Mouse (Mus musculus) C2C12 (cell line): ENCODE measurements around the gene Slc39a11. TPM values are rescaled to one million over a fixed set of nuclear protein-coding genes. Genes with fewer than 3 reads are reported as not detected.

Experiments
- H3K27me3 ChIP-seq: one replicate; pipeline ENCODE4 v1.6.1; 2011; ENCODE audit not compliant: control insufficient read depth, insufficient read depth, insufficient read length
- H3K36me3 ChIP-seq: one replicate; pipeline ENCODE4 v1.6.1; 2011; ENCODE audit not compliant: control insufficient read depth, insufficient read depth
- H3K4me3 ChIP-seq: one replicate; pipeline ENCODE4 v1.5.1; 2011; ENCODE audit warnings: mild to moderate bottlenecking, control low read depth; ENCODE audit not compliant: poor library complexity, insufficient read depth, severe bottlenecking
- H3K79me2 ChIP-seq: one replicate; pipeline ENCODE4 v1.6.1; 2011; ENCODE audit not compliant: control insufficient read depth, insufficient read depth
- H3K79me3 ChIP-seq: one replicate; pipeline ENCODE4 v1.6.1; 2011; ENCODE audit warnings: low read depth, control low read depth
- H3ac ChIP-seq: one replicate; pipeline ENCODE3; 2011; ENCODE audit warnings: low read depth; ENCODE audit not compliant: control insufficient read depth, insufficient read length
- CEBPB ChIP-seq: IDR thresholded peaks from one replicate; pipeline ENCODE4 v1.6.1; 2011; ENCODE audit warnings: low read depth, mild to moderate bottlenecking, control low read depth, moderate library complexity
- CTCF ChIP-seq: IDR thresholded peaks from one replicate; pipeline ENCODE4 v1.5.1; 2011; ENCODE audit not compliant: control insufficient read depth, insufficient read depth, insufficient read length
- FOSL1 ChIP-seq: IDR thresholded peaks from one replicate; pipeline ENCODE4 v1.8.0; 2011; ENCODE audit warnings: mild to moderate bottlenecking, low read length; ENCODE audit not compliant: poor library complexity, insufficient read depth, severe bottlenecking
- MAX ChIP-seq: IDR thresholded peaks from one replicate; pipeline ENCODE4 v1.6.1; 2011; ENCODE audit warnings: mild to moderate bottlenecking, control low read depth
- MYOD1 ChIP-seq: IDR thresholded peaks from one replicate; pipeline ENCODE4 v1.6.1; 2011; ENCODE audit warnings: low read depth; ENCODE audit not compliant: control insufficient read depth, insufficient read length
- MYOG ChIP-seq: IDR thresholded peaks from one replicate; pipeline ENCODE4 v1.6.1; 2011; ENCODE audit not compliant: control insufficient read depth, insufficient read length; ENCODE audit errors: extremely low read depth
- USF1 ChIP-seq: IDR thresholded peaks from one replicate; pipeline ENCODE4 v1.6.1; 2011; ENCODE audit warnings: low read depth, mild to moderate bottlenecking, control low read depth, moderate library complexity
- polyA plus RNA-seq: library from polyadenylated mRNA; unstranded; fragments of >200 nt; fragmentation: generic; extraction: Trizol; gene quantifications from one replicate; pipeline ENCODE4 v1.2.1, GENCODE M21; 2012; ENCODE audit warnings: missing spikeins

The Slc39a11 gene
- polyA plus RNA-seq, 1 experiment, result 10.0 TPM

DNA sequence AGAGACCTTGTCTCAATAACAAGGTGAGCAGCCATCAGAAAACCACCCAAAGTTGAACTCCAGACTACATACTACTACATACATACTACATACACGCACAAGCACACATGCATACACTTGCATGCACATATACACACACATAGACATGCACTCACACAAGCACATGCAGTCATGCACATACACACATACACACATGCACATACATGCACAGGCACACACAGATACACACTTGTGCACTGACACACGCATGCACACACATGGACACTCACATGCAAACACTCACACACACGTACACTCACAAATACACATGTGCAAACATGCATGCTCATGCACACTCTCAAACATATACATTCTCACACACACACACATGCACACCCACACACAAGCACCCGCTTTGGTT lies 242.4 kb downstream of the Slc39a11 start:
- Histone ChIP-seq H3K79me2 (no peaks in the 10 kb centered on the region), H3K79me3 (no peaks in the 10 kb centered on the region), H3ac (no peak overlapping the region), H3K4me3 (no peak overlapping the region), H3K36me3 (no peaks in the 10 kb centered on the region), H3K27me3 (no peaks in the 10 kb centered on the region)
- TF ChIP-seq MYOD1 (no peak), FOSL1 (no peak), CEBPB (no peak), MAX (no peak), USF1 (no peak), CTCF (no peak), MYOG (no peak)

GRCm38 (mm10) chr11:113400868-113401267 lies 249.0 kb downstream of the Slc39a11 start:
- TF ChIP-seq MYOD1 (no peak), MAX (no peak), USF1 (no peak), CTCF (no peak), CEBPB (no peak), MYOG (no peak), FOSL1 (no peak)
- no peak overlapping the region for H3K4me3 ChIP-seq

GRCm38 (mm10) chr11:113399601-113400000 lies 250.3 kb downstream of the Slc39a11 start:
- Histone ChIP-seq H3K79me2 (no peaks in the 10 kb centered on the region), H3K36me3 (no peaks in the 10 kb centered on the region)
- no peak for TF ChIP-seq USF1
- TF ChIP-seq FOSL1, result no peak

More at GRCm38 (mm10) chr11:113400868-113401267, 249.0 kb downstream of the Slc39a11 start:
- H3K79me2 ChIP-seq, result no peaks in the 10 kb centered on the region
- no peak overlapping the region for H3ac ChIP-seq
- no peaks in the 10 kb centered on the region for H3K79me3 ChIP-seq
- H3K36me3 ChIP-seq, result no peaks in the 10 kb centered on the region
- no peaks in the 10 kb centered on the region for H3K27me3 ChIP-seq

DNA sequence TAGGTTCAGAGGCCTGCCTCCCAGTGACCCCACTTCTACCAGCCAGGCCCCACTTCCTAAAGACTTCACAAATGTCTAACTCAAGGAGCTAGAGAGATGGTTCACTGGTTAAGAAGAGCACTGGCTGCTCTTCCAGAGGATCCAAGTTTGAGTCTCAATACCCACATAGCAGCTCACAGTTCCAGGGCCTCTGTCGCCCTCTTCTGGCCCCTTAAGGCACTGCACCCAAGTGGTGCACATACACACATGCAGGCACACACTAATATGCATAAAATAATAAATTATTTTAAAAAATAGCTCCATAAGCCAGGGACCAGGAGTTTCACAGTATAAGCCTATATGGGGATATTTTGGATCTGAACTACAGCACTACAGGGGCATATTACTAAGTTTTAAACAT lies 252.5 kb downstream of the Slc39a11 start:
- Histone ChIP-seq H3K79me3 (no peaks in the 10 kb centered on the region), H3K27me3 (no peaks in the 10 kb centered on the region), H3K79me2 (no peaks in the 10 kb centered on the region), H3K36me3 (no peaks in the 10 kb centered on the region), H3ac (no peak overlapping the region), H3K4me3 (no peak overlapping the region)
- TF ChIP-seq FOSL1 (no peak), MYOG (no peak), MAX (no peak), CEBPB (no peak), CTCF (no peak), MYOD1 (no peak), USF1 (no peak)

More at GRCm38 (mm10) chr11:113399601-113400000, 250.3 kb downstream of the Slc39a11 start:
- Histone ChIP-seq H3K27me3 (no peaks in the 10 kb centered on the region), H3K79me3 (no peaks in the 10 kb centered on the region), H3ac (no peak overlapping the region), H3K4me3 (no peak overlapping the region)

- Histone ChIP-seq H3K27me3 (no peaks in the 10 kb centered on the region), H3K36me3 (no peaks in the 10 kb centered on the region), H3K79me3 (no peaks in the 10 kb centered on the region), H3K79me2 (no peaks in the 10 kb centered on the region), H3K4me3 (no peak overlapping the region), H3ac (no peak overlapping the region)
- no peak for TF ChIP-seq MAX
- TF ChIP-seq USF1, result no peak
- TF ChIP-seq CEBPB, result no peak
- TF ChIP-seq MYOD1, result no peak
- TF ChIP-seq CTCF, result no peak
- TF ChIP-seq FOSL1, result no peak
- no peak for TF ChIP-seq MYOG
Measured at GRCm38 (mm10) chr11:113393366-113394150, 256.3 kb downstream of the Slc39a11 start.

DNA sequence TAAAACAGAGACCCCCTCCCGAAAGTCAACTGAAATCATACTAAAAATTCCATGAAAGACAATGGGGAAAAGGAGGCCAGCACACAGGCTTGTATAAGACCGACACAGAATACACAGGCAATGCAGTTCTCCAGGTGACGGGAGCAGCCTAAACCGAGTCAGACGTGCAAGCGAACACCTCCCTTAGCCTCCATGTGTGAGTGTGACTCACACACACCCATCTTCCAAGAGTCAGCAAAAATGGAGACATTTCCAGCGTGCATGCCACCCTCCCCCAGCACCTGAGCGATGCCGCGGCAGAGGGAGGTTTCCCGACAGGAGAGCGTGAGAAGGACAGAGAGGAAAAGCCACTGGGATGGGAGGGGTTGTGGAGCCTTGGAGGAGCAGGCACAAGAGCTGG lies 258.2 kb downstream of the Slc39a11 start:
- Histone ChIP-seq H3ac (no peak overlapping the region), H3K4me3 (no peak overlapping the region), H3K36me3 (no peaks in the 10 kb centered on the region), H3K27me3 (no peaks in the 10 kb centered on the region), H3K79me3 (no peaks in the 10 kb centered on the region), H3K79me2 (no peaks in the 10 kb centered on the region)
- TF ChIP-seq CTCF (no peak), FOSL1 (no peak), USF1 (no peak), MAX (no peak), MYOG (no peak)
